Mouse (Mus musculus) cerebellum, adult 9-11 months (tissue): ENCODE results near the gene Borcs5.
A peak's percentile ranks its signal among the peaks of the same experiment; 100 is the strongest.
"Not testable (repeated sequence)": the region's sequence is repeated elsewhere in the genome, so short reads cannot be mapped to it uniquely, and the experiment has no call there.

ENCODE experiments used
- DNase-seq: peaks from one replicate; pipeline ENCODE4 v3.0.0; 2022

The Borcs5 gene

DNA sequence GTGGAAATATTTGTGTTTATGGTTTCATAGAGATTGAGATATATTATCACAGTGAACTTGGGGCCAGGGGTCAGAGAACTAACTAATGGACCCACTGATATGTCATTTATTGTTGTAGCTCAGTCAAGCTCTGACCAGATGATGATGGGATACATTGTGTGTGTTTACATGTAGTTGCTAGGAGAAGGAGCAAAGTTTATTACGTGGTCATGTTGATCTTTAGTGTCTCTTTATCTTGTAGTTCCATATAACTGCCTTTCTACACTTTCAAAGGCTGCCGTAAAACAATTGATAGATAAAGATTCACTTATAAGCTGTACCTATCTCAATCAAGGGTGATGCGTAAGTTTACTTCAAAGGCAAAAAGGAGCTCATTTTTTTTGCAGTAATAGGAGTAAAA, 38.7 kb downstream of the Borcs5 start:
- DNase-seq, result no peak

DNA sequence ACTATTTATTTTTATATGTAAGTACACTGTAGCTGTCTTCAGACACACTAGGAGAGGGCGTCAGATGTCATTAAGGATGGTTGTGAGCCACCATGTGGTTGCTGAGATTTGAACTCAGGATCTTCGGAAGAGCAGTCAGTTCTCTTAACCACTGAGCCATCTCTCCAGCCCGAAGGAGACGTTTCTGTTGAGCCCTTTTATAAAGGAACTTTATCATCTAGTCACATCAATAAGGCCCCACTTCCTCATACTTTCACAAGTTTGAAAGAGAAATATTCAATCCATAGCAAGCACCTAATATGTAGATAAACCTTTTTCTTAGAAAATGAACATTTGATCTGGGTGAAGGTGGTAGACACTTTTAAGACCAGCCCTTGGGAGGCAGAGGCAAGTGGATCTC, 40.0 kb downstream of the Borcs5 start:
- not testable (repeated sequence) for DNase-seq

DNA sequence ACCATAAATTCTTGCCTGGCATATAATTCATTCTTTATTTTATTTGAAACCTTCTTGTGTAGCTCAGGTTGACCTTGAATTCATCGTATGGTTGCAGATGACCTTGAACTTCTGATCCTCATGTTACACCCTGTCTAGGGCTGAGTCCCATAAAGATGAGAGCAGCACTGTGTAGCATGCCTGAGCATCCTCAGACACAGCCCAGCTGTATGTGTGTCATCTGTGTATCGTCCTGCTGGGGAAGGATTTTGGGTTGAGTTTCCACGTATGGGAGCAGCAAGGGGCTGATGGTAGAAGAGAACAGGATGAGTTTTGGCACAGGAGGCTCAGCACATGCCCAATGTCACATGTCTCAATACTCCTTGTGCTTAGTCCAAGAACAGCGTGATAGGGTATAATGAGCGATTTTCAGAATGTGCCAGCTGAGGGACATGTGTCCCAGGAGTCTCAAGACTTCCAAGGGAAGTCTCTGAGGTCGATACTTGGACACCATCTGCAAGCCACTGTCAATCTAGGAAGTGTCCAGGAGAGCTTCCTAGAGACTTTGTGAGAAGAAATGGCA, 45.1 kb downstream of the Borcs5 start:
- peak; percentile 24 for DNase-seq

DNA sequence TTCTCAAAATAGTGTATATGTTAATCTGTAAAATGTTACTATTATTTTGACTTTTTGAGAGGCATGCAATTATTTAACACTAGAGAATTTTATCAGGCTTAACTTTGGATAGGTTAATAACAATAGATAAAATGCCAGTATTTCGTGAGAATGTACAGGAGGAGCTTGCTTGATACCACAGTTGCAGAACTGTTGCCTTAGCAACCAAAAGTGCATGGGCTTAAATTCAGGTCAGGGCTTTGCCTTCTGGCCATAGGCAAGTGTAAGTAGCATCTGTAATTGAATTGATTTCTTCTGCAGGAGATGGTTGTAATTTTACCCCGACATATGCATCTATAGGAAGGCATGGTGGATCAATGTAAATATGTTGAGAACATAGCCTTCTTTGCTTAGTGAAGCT, 45.7 kb downstream of the Borcs5 start:
- DNase-seq, result no peak

DNA sequence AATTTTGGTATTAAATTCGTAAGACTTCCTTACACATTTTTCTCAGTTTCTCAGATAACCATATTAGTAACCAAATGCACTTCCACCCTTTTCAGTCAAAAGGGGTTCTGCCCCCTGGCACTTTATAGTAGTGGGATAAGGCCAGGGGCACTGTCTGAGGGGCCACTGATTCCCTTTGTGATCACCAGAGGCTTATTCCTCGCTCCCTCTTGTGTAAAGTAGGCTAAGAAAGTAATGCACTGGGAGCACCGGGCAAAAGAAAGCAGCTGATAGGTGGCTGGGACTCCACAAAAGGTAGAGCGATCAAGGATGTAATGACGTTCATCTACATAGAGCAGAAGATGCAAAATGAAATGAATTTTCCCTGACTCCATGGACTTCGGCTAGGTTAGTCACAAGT, 46.2 kb downstream of the Borcs5 start:
- DNase-seq, result no peak

DNA sequence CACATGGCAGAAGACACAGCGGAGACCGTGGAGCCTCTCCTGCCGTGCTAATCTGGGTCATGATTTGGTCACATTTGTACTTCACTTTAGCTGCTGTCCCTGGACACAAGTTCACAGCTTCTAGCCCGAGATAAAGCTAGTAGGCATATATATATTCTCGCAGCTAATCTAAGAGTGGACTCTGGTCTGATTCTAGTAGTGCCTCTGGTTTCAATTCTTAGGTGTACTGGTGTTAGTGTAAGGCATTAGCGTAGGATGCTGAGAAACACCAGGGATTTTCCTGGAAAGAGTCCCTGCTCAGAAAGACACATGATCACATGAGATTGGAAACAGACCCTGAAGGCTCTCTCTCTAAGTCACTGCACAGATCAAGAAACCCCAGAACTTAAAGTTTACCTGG, 55.2 kb downstream of the Borcs5 start:
- DNase-seq, result no peak

DNA sequence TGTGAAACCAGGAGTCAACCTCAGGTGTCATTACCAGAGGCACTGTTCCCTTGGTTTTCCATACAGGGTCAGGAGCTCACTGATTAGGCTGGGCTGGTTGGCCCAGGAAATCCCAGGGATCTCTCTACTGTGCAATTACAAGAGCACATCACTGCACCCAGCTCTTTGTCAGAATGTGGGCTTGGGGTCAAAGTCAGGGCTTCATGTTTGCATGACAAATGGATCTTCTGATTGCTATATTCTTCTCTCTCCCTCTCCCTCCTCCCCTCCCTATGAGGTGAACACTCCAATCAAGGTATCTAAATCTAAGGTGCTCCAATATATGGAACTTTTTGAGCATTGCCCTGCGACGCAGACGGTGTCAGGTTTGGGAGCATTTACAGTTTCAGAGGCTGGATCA, 55.7 kb downstream of the Borcs5 start:
- no peak for DNase-seq

DNA sequence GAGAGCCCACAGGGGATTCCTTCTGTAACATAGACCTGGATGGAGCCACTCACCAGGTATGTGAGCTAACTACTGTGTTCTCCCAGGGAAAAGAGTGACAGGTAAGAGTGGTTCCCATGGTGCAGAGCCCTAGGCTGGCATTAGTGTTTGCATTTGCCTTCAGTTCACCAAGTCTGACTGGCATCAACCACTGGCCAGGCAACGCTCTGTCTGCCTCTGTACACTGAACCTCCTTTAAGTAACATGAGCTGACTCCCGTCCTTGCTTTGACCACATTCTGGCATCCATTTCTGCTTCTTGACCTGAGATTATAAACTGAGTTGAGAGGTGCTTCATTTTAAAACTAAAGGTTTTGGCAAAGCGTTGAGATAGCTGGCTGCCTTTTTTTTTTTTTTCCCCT, 56.3 kb downstream of the Borcs5 start:
- no peak for DNase-seq

DNA sequence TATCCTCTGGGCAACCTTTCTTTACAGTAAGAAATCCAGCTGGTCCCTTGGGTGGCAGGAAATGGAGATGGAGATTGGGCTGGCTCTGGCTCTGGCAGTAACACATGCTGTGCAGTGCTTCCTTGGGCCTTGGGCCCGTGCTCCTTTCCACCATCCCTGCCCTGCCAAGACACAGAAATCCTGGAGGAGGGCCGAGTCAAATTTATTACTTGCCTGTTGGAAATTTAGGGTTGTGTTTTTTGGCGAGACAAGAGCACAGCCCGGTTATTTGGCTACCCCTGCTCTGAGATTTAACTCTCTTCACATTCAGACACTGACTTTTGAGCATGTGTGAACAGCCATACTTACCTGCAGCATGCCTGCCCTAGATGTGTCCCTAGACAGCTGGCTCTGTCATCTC, 56.8 kb downstream of the Borcs5 start:
- peak; percentile 79 for DNase-seq

DNA sequence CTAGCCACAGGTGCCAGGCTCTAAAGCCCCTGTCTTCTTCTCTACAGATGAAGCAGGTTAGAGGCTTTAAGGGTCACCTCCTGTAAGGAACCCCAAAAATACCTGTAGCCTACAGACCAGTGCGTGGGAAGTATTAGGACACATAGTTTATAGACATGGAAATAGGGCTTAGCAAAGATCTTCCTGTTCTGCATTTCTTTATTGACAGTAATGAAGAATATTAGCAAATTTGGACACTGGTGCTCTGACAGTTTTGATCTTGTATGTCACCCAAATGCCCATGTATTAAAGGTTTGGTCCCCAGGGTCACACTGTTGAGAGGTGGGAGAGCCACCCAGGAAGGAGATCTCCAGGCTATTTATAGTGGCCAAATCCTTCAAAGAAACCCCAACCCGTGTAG, 57.2 kb downstream of the Borcs5 start:
- DNase-seq, result no peak

DNA sequence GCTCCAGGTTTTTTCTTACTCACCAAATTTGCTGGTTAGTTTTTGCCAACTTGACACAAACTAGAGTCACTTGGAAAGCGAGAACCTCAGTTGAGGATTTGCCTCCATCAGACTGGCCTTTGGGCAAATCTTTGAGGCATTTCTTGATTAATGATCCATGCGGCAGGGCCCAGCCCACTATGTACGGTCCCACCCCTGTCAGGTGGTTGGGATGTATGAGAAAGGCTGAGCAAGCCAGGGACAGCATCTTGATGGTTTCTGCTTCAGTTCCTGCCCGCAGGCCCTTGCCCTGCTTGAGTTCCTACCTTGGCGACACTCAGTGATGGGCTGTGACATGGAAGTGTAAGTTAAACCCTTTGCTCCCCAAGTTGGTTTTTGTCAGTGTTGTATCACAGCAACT, 58.9 kb downstream of the Borcs5 start:
- no peak for DNase-seq

DNA sequence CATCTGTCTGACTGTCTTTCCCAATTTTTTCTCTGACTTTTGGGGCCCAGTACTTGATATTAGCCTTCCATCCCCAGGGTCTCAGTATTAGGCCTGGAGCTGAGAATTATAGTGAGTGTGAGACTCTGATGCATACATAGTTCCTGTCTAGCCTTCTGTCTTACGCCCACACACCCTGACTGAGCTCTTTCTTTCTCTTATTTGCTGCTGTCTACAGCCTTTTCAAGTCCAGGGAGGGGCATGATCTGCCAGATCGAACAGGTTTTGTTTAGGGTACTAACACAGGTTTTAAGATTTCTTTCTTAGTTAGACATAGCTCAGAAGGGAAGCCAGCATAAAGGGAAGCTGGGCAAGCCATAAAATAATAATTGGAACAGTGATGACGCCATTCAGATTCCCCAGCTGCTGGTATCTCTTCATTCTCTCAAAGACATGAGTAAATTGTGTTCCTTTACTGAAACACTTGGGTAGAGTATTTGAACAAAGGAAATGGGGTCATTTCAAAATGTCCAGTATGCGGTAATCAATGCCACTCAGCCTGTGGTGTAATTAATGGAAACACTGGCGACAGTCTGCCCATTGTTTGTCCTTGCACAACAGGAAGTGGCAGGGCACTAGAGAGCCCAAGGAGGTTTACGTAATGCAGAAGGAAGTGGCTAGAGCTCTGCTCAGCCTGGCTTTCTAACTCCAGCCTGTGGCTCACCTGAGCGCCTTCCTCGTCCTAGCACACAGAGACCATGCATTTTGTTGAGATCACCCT, 61.3 kb downstream of the Borcs5 start:
- DNase-seq, result no peak

DNA sequence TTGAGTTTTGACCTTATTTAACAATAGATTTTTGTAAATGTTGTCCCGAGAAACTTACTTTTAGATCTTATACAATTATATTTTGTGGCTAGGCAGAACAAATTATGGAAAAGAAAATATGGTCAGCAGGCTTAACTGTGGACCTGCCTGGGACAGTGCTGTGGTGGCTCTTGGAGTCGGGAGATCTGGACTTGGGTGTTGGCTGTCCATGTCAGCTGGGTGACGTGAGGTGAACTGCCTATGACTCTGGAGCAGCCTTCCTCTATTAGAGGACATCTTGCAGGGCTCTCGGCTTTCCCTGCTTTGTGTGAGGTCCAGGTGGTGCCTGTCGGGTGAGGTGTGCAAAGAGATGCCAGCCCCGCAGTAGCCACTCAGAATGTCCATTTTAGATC, 61.9 kb downstream of the Borcs5 start:
- DNase-seq, result no peak

DNA sequence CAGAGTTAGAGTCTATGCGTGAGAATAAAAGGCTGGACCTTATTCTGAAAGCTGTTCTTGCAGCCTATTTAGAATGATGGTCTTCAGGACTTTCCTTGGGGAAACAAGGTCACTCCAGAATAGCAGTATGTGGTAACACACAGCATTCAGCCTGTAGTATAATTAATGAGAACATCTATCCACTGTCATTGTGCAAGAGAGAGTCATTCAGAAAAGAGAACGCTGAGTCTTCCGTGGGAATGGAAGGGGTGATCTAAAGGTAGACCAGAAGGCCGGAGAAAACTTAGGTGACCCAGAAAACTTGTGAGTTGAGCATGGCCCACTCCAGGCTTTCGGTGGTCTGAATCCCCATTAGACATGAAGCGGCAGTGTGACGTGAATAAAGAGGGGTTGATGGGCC, 62.9 kb downstream of the Borcs5 start:
- DNase-seq, result no peak

DNA sequence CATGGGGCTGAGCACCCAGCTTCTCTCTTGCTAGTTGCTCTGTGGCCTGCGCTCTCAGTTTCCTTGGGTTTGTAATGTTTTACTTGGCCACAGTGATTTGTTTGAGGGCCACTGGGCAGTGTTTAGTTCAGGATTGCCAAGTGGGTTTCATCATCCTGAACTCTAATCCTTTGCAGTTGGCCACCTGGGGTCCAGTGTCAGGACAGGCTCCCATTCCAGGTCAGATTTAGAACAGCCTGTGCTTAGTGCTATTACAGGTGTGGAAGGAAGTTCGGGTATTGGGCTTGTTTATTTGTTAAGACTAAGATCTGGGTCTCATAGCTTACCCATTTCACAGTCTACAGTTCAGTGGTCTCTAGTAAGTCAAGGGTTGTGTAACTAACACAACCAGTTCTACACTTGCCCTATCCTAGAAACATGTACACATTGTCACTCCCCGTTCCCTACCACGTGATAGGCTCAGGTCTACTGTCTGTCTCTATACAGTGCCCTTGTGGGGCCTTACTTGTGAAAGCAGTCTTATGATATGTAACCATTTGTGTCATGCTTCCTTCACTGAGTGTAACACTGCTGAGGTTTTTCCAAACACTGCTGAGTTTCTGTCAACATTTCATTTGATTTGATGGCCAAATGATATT, 63.9 kb downstream of the Borcs5 start:
- DNase-seq, result no peak

DNA sequence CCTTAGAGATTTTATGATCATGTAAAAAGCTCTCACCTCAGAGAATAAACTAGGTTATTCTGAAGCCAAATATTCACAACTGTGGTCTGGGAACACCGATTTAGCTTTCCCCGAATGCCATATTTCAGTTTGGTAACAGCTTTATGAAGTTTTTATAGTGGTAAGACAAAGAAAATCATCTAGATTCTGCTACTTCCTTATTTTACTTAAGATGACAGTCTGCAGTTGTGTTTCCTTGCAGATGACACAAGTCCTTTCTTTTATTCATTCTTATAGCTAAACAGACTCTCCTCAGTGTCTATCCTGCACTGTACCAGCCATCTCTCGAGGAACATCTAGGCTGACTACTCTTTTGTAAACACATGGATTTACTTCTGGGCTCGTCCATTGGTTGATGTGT, 67.2 kb downstream of the Borcs5 start:
- DNase-seq, result no peak

DNA sequence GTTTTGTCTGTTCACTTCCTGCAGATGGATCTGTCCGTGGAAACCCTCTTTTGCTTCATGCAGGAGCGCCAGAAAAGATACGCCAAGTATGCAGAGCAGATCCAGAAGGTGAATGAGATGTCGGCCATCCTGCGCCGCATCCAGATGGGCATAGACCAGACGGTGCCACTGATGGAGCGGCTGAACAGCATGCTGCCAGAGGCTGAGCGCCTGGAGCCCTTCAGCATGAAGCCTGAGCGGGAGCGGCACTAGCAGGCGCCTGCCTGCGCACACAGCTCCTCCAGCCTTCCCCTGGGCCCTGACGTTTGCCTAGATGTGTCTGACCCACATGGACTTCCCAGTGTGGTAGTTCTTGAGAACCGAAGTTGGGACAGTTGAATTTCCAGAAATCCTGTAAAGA, 70.7 kb downstream of the Borcs5 start:
- no peak for DNase-seq

DNA sequence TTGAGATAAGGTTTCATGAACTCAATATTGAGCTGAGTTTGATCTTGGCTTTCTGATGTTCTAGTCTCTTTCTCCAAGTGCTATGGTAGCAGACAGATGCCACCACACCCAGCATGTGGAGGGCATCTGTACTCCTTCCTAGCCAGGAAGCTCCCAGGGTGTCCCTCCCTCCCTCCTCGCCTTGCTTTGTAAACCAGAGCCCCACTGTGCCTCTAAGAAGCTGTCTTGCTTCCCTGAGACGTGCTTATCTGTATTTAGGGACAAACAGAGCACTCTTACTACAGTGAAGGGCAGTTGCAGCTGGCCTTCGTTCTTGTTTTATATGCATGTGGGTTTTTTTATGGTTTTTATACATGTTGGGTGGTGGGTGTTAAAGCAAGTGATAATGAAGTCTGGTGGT, 74.0 kb downstream of the Borcs5 start:
- no peak for DNase-seq

DNA sequence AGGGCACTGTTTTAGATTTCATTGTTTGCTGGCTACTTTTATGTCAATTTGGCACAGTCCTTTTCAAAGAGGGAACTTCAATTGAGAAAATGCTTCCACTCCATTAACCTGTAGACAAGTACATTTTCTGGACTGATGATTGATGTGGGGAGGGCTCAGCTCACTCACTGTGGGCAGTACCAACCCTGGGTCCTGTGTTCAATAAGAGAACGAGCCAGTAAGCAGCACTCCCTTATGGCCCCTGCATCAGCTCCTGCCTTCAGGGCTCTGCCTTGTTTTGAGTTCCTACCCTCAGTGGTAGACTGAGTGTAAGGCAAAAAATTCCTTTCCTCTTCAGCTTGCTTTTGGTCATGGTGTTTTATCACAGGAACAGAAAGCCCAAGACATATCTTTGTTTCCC, 74.6 kb downstream of the Borcs5 start:
- DNase-seq, result no peak

DNA sequence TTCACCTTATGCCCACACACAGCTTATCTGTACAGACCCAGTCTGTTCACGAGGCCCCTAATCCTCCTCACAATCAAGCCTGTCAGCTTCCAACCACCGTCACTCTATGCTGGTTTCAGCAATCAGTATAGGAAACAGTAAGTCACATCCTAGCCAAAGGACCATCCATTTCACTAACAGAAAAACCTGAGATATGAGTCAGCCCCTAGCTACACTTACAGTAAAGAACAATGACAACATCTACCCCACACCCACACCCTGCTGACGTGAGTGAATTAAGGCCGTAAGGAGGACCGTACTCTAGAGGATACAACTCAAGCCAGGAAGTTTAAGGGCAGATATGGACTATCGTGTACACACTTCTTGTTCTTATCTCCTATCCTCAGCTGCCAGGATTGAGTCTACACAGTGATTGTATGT, 76.9 kb downstream of the Borcs5 start:
- DNase-seq, result no peak

DNA sequence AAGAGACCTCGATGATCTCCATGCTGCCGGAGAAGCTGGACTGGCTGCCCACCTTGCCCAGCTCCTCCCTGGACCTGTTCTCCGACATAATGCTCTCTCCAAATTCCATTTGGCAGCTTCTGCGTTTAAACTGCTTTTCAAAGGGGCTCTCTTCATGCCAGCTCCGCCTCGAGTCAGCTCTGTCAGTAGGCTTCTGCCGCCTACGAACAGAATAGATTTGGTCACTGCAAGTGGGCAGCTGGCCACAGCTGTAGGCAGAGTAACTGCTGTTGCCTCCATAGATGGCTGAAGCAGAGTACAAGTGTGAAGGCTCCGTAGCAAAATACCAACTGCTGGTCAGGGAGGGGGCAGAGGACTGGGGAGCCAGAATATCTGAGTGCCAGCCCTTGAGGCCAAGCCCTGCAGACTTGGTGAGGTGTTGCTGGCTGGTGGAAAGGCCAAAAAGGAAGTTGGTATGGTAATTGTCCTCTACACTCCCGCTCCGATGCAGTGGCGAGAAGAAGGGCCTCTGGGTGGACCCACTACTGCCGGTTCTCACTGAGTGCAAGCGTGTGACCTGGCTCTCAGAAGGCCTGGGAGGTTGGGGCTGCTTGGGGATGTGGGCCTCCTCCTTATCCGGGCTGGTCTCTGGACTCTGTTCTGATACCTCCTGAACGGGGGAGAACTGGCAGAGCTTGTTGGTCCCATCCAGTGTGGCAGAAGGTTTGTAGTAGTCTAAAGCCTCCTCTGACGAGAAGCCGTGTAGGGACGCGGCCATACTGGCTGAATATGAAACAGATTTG, 78.8 kb downstream of the Borcs5 start:
- no peak for DNase-seq

DNA sequence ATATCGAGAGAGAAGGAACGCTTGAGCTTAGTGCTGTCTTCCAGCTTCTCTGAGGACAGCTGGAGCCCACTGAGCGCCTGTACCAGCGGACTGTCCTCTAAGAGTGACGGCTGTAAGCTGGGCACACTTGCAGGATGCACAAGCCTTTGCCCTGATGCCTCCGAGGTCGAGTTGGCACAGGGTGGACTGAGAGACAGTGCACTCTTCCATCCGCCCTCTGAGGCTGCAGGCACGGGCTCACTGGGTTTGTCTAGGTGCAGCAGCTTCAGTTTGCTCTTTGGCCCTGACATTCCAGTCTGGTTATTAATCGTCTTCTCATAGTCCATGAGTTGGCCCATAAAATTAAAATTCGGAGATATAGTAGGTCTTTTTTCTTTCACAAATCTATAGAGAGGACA, 79.4 kb downstream of the Borcs5 start:
- DNase-seq, result no peak

DNA sequence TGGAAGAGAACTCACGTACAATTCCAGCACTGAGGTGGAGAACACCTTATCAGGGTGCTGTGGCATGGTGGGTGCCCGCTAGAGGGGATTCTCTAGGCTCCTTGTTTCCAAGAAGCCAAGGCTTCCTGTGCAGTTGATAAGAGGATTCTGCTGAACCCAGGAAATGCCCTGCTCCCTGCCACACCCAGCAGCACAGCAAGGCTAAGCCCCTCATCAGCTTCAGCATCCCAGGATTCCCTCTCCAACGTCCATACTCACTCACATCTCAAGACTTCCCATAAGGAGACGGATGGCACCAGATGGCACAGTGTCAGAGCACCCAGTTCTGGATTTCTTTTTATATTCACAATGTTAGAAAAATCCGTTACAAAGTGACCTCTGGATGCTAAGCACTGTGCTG, 79.8 kb downstream of the Borcs5 start:
- DNase-seq, result no peak

DNA sequence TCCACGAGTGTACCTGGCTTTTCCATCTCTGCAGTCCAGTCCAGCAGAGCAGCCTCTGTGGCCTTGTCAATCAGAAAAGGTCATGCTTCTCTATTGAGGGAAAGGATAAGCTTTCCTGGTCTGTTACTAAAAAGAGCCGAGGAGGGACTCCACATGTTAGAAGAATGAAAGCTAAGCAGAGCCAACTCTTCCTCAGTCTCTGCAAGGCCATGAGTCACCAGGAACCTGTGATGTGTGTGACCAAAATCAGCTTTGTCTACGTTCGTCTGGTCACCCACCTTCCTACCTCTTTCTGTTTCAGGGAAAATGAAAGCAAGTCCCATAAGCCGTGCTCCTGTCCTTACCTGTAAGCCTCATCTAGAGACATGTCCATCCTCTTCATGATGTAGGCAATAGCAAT, 80.8 kb downstream of the Borcs5 start:
- DNase-seq, result no peak
